Mouse (Mus musculus) small intestine, adult 2 months (tissue): ENCODE data around the gene Rnf138rt1.

Source experiments
- CTCF ChIP-seq: fragments of 200-500 bp; IDR thresholded peaks from 2 replicates; pipeline ENCODE4 v1.5.1; 2012; ENCODE audit warnings: low read depth, mild to moderate bottlenecking, control low read depth, inconsistent platforms, low read length, moderate library complexity, mixed read lengths; ENCODE audit not compliant: insufficient replicate concordance, insufficient read length; ENCODE audit errors: extremely low read depth
- POLR2A ChIP-seq: fragments of 200-500 bp; IDR thresholded peaks from 2 replicates; pipeline ENCODE4 v1.6.1; 2012; ENCODE audit warnings: low read depth, mild to moderate bottlenecking, control low read depth, inconsistent platforms, low read length, moderate library complexity

DNA sequence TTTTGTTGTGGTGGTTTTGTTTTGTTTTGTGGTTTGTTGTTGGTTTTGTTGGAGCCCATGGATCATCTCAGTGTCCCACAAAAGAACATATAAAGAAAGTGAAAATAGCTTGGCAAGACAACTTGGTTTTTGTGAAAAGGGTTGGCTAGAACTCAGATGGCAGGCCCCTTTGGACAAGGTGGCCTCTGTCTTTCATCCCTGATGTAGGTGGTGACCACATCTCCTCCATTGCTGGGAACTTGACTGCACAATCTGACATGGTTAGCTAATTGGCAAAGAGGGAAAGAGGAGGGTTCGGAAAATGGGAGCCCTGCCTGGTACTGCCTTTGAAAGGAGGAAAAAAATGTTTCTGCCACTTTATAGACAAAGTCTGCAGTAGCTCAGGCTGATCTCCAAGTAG lies 46.1 kb upstream of the Rnf138rt1 start:
- TF ChIP-seq POLR2A = no peak
- TF ChIP-seq CTCF = no peak
